Mouse (Mus musculus): ENCODE measurements around the gene Epm2a.
"Not testable (repeated sequence)": the region's sequence is repeated elsewhere in the genome, so short reads cannot be mapped to it uniquely, and the experiment has no call there.

The Epm2a gene

DNA sequence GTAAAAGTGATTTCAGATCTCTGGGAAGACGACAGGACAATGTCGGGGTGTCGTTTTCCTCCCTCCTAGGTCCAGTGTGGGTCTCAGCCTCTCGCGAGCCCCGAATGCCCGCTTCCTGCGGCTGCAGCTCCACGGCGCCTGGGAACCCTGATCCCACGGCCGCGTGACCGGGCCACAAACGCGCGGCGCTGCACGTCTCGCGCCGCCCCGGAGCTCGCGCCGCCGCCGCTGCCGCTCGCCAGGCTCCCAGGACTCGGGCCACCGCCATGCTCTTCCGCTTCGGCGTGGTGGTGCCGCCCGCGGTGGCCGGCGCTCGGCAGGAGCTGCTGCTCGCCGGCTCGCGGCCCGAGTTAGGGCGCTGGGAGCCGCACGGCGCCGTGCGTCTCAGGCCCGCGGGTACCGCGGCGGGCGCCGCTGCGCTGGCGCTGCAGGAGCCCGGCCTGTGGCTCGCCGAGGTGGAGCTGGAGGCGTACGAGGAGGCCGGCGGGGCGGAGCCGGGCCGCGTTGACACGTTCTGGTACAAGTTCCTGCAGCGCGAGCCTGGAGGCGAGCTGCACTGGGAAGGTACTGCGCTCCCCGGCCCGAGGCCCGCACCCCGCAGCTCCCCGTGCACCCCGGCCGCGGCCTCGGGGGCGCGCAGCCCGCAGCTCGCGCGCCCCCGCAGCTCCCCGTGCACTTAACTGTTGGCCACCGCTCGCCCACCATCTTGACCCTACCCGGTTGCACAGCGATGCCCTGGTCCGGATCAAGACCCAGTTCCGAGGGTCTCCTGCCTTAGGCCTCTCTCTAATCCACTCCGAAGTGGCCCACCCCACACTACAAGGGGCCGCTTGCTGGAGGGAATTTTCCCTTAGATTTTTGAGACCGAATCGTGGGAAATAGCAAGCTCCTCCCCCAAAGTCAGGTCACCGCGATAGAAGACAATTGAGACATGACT lies at the start of gene Epm2a:
Gene Epm2a, plus strand, starts transcription at position 200 of the 937 bp plus-strand sequence.
- DNase-seq, result peak; percentile 76

DNA sequence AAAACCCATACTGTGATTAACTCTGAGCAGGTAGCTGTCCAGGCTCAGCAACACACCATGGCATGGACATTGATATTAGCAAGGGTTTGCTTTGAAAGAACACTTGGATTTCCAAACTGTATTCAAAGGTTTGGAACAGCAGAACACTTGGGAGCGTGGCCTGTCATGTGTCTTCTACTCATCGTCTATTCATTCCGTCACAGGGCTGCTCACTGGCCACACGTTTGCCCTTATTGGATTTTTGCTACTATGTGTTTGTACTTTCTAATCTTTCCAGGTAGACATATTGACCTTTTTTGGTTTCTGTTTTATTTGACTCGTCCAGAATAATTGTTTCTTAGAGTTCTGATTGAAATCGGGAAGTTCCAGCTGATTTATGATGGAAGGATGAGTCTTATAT lies 44.8 kb upstream of the Epm2a start:
- no peak for DNase-seq

DNA sequence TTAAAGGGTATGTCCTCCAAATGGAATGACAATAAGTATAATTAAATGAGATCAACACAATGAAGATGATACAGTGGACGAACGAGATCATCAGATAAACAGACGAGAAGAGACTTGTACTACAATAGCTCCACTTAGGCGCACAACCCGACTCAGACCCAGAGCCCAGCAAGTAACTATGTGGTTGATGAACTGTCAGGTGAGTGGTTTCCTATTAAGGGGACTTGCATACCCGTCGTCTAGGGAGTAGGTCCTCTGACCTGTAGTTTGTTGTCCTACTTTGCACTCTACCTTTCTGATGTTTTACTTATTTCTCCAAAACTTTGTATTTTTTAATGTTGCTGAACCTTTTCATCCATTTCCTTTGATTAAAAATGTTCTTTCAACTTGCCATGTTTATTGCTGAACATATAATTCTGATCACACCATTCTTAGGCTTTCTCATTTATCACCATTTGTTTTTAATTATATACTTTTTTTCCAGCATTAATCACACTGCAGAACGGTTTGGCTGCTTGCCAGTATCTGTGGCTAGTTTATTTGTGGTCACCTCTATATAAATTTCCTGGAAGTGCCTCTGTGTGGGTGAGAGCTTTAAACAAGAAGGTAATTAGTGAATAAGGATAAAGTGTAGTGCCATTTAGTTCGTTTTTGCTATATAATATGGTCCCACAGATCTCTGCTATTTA lies 37.7 kb upstream of the Epm2a start:
- no peak for DNase-seq

DNA sequence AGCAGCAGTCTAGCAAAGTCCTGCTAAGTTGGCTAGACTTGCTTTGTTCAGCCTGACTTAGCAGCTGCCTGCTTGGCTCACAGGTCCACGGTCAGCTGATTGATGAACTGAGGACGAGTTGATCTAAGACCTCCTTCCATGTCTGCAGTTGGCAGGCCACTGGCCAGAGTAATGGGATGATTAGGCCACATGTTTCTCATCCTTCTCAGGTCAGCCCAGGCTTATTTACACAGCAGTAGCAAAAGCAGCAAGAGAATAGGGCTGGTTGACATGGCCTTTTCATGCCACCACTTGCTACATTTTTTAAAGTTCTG lies 37.2 kb upstream of the Epm2a start:
- no peak for DNase-seq

DNA sequence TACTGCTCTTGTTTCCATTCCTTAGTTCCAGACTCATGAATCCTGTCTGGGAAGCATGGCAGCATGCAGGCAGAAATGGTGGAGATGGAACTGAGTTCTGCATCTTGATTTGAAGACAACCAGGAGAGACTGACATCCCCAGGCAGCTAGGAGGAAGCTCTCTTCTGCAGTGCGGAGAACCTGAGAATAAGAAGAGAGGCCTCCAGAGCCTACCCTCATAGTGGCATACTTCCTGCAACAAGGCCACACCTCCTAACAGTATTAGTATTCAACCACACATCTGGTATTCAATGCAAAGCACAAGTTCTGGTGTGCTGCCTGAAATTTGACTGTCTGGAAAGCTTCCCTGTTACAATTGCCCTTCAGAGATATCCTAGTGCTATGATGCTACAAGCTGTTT lies 33.3 kb upstream of the Epm2a start:
- no peak for DNase-seq

DNA sequence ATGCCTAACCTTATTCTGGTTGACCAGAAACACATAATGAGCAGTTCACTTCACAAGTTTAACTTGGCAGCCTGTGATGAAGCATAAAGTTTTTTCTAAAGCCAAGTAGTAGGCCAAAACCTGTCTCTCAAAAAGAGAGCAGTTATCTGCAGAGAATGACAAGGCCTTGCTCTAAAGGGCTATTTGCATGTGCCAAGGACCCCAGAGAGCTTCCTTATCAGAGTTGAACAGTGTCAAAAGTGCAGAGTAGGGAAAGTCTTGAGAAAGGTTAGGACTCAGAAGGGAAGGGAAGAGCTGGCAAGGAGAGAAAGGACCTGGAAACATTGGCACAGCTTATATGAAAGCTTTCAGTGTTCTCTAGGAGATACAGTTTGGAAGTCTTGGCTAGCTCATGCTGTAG lies 32.7 kb upstream of the Epm2a start:
- DNase-seq, result no peak

DNA sequence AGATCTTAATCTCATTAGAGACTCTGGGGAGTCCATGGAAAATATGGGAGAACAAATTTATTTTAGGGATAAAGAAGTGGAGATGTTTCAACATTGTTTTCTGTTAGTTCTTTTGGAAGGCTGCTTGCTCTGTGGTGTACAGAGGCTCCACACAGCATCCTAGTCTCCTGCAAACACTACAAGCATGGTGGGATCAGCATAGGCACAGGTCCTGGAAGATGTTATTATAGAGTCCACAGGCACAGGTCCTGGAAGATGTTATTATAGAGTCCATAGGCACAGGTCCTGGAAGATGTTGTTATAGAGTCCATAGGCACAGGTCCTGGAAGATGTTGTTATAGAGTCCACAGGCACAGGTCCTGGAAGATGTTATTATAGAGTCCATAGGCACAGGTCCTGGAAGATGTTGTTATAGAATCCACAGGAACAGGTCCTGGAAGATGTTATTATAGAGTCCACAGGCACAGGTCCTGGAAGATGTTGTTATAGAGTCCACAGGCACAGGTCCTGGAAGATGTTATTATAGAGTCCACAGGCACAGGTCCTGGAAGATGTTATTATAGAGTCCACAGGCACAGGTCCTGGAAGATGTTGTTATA lies 25.2 kb upstream of the Epm2a start:
- not testable (repeated sequence) for DNase-seq

DNA sequence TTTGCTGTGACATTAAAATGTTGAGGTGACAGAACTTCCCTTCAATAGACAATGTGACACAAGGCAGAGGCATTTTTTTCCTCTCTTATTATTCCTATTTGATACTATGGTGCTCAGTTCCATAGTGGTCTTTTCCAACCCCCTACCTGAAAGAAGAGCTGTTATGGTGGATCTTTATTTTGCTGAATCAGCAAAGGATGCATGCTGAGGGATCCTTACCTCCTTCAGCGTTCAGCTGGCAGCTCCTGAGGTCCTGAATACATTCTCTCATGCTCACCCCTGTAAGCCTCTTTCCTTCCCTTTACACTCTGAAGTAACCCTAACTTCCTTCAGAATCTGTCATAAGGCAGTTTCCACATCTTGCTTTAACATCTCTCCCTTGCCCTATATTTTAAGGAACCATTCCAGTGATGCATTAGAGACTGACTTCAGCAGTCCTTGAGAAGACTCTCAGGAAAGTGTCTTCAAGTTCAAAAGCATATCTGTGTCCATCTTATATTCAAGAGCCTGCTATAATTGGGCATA lies 23.7 kb upstream of the Epm2a start:
- no peak for DNase-seq

DNA sequence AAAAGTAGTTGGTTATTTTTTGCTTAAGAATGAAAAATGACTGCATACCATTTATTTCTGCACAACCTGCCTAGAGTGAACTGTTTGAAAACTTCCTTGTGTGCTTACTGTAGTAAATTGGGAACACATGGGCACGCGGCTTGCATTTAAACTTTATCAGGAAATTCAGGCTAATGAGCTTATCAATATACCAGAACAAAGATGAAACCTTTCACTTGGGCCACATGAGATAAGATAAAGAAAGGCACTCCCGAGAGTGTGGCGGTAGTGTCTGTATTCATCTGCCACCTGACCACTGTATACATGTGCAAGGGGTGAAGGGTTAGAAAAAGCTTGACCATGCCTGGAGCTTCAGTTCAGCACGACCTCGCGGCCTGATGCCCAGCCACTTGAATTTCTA lies 20.9 kb upstream of the Epm2a start:
- DNase-seq, result no peak

DNA sequence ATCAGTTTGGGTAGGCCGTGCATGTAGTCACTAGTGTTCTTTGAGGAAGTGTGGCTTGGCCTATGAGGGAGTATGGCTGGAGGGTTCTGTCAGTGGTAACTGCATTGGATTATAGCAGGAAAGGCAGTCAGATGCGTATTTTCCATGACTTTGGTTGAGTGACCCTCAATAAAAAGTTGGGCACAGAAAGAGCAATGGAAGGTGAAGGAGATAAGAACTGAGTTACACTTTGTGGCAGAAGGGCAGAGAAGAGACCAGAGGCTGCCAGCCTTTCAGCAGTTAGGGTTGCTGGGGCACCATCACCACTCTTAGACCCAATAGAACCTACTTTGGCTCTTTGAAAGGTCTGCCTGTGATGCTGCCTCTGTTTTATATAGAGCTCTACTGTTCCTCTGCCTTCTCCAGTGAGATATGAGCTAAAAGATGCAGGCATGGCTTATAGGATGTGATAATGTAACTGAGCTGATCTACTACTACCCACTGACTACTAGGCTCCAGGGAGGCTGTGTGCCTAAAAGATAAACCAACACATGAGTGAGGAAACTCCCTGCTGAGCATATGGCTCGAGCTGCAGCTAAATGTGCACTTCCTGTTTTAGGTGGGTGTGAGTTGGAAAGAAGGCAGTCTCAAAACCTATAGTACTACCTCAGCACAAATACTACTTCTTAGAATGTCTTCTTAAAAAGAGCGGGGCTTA lies 19.9 kb upstream of the Epm2a start:
- no peak for DNase-seq

DNA sequence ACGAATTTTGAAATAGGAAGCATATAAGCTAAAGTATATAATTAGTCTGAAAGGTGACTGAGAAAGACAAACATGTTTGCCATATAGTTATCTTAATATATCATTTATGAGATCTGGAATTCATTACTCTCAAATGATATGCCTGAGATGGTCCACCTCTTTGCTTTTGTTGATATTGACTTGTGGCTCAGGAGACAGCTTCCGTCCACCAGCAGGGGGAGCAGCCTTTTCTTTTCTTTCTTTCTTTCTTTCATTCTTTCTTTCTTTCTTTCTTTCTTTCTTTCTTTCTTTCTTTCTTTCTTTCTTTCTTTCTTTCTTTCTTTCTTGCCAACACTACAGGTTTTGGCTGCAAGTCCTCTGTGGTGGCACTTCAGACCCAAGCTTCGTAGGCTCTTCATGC lies 16.7 kb upstream of the Epm2a start:
- no peak for DNase-seq

DNA sequence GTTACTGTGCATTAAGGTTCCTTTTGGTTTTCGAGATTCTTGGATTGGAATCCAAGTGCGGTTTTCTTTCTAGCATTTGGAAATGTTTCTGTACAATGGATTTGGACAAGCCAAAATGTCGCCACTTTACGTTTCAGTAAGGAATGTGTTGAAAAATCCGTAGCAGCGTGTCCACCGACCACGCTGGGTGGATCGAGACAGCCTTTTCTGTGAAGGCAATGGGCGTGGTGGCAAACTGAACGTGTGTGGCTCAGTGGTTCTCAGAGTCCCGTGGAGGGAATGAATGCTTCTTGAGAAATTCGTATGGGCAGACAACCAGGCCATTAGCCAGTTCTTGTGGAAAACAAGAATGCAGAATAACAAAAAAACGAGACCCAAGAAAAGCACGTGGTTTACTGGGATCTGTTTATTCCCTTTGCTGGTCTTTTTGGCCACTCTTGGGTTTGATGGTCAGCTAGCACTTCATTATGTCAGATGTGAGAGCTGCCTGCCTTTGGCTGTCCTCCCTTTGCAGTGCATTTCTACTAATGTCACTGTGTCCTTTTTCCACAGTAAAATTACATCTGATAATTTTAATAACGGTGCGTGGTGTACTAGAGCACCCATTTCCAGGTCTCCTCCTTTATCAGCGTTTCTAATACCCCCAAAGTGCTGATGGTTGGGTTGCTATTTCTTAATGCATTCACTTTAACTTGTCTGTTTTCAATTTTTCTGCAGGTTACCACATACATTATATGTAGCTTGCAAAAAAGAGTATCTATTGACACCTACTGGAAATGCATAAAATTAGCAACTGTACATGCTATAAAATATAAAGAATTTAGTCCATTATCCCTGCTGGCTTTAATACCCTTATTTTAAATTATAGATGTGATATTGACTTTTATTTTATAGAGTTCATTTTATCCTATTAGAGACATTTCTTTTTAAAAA lies 1.6 kb downstream of the Epm2a start:
- DNase-seq, result no peak

DNA sequence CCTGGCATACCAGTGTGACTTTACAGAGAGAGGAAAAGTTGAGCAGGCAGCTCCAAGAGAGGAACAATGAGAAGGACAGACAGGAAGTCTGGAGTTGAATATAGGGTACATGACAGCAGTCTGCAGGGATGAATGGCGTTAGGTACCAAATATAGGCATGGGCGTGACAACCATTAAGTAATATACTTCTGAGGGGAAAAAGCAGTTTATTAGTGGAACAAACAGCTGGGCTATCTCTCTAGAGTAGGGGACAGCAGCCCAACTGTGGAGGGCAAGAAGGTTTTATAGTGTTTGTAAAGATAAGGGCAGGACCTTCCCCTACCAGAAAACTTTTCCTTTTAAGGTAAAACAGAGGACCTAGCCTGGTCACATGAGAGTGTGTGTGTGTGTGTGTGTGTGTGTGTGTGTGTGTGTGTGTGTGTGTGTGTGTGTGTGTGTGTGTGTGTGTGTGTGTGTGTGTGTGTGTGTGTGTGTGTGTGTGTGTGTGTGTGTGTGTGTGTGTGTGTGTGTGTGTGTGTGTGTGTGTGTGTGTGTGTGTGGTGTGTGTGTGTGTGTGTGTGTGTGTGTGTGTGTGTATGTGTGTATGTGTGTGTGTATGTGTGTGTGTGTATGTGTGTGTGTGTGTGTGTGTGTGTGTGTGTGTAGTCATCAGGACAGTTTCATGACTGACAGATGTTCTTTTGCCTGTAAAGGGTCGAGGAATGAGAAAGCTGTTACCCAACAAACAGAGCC lies 7.2 kb downstream of the Epm2a start:
- DNase-seq, result not testable (repeated sequence)

DNA sequence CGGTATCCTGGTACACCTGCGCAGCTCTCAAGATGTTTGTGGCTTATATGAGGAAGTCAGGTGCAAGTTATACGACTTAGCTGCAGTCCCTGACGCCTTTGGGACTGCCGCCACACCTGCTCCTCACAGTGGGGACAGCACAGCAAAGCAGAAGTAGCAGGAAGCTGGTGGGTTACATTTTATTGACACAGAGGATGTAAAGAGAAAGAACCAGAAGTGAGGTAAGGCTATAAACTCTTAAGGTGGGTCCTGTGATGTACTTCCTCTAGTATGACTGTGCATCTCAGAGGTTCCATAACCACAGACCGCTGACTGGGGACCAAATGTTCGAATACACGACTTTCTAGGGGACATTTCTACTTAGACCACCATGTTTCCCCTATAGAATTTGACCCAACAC lies 11.4 kb downstream of the Epm2a start:
- no peak for DNase-seq

DNA sequence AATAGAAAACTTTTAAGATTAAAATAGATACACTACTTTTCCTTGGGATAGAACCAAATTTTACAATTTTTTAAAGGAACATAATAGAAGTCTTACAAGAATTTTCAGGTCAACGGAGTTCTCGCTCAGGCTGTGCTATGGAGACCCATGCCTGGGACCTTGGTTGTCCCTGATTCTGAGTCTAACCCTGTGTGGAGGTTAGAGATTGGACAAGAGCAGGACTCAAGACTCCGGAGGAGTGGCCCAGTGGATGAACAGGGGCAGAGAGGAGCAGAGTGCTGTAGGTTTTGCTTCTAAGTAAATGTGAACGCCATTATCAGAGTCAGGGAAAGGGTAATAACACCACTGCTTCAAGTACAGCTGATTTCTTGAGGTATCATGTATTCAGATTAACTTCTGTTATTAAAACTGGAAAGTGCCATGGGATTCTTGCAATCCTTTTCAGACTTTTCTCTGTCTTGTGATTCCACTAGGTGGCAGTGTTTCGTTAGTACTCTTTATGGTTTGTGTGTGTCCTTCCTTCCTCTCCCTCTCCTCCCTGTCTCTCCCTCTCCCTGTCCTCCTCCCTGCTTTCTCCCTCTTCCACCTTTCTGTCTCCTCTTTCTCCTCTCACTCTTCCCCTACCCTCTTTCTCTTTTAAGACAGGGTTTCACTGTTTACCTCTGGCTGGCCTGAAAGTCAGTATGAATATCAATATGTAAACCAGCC lies 18.9 kb downstream of the Epm2a start:
- no peak for DNase-seq

DNA sequence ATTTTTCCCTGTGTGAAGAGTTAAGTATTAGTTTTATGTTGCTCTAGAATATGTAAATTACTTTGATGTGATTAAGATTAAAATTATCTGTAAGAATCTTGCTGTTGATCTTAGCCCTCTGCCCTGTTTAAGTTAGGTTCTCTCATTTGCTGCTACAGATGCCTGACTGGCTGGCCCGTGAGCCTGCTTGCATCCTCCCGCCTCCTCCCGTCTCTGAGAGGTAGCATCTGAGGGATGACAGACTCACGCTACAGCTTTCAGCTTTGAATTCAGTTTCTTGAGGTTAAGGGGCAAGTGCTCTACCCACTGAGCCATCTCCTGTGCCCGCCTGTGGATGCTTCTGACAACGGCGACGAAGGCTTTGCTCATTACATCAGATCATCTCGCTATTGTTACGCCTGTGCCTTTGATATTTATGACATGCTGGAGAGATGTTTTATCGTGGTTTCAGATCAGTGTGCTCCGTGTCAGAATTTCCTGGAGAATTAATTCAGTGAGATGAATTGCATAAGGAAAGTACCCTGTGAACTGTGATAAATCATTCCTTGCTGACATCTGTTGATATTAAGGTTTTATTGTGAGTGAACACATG lies 19.8 kb downstream of the Epm2a start:
- no peak for DNase-seq

DNA sequence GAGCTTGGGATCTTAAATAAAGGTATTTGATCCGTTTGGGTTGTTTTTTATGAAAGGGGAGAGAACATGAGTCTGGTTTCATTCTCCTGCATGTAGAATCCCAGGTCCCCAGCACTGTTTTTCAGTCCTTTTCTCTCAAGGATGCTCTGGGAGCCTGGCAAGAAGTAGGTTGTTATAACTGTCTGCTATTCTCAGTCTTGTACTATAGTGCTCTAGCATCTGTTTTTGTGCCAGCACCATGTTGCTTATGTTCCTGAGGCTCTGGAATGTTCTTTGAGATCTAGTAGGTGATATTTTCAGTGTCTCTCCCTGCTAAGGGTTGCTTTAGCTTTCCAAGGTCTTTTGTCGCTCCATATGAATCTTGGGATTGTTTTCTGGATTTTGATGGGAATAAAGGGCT lies 38.1 kb downstream of the Epm2a start:
- DNase-seq, result no peak

DNA sequence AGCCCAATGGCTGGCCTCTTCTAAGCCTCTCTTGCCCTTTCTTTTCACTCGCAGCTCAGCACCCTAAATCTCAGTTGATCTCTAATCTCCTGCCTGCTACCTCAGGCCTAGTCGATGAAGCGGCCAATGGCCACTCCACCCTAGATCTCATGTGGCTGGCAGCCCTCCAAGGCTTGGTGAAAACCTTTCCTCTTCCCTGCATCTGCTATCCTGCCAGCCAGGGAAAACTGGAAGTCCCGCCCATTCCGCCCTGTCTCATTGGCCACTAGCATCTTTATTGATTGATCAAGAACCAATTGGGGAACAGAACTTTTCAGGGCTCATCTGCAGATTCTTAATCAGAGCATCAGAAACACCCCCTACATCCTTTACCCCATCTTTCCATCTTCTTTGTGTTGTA lies 67.7 kb downstream of the Epm2a start:
- DNase-seq, result no peak

DNA sequence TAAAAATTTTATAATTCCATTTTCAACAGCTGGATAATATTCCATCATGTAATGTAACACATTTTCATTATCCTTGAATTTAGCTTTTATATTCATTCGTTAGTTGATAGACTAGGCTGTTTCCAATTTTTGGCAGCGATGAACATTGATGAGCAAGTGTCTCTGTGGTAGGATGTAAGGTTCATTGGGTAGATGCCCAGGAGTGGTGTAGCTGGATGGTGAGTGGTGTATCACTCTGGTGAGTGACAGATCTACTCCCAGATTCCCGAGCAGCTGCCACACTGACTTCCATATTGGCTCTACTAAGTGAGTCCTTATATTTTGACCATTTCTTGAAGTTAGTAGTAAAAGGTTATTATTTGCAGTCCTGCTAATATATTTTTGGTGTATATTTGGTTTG lies 76.9 kb downstream of the Epm2a start:
- DNase-seq, result no peak

Data from right cerebral cortex, postnatal 14 days (tissue).